Mouse (Mus musculus) testis, adult 2 months (tissue): ENCODE measurements around the gene Ndufa5.

Experiments
- CTCF ChIP-seq: fragments of 200-500 bp; IDR thresholded peaks from 2 replicates; pipeline ENCODE4 v1.5.1; 2012; ENCODE audit warnings: low read depth, mild to moderate bottlenecking, inconsistent platforms, low read length, moderate library complexity; ENCODE audit not compliant: control insufficient read depth, insufficient read depth, insufficient replicate concordance
- POLR2A ChIP-seq: fragments of 200-500 bp; IDR thresholded peaks from 2 replicates; pipeline ENCODE4 v1.6.1; 2012; ENCODE audit warnings: low read depth, mild to moderate bottlenecking, inconsistent platforms, low read length, moderate library complexity; ENCODE audit not compliant: control insufficient read depth

DNA sequence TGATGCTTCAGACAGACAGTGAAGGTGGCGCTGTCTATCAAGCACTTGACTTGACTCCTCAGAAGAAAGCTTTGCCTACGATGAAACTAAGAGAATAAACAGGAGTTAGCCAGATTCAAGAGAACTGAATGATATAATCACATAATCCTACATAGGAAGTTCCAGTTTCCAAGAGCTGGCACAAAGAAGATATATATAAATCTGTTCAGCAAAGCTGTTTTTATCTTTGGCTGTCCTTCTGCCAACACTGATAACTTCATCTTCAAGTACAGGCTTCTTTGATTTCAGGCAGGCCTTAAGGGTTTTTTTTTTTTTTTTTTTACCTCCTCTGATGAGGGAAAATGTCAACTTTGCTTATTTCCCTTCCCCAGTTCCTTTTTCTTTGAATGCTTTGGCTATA is 57.7 kb downstream of the Ndufa5 start:
- TF ChIP-seq CTCF (no peak), POLR2A (no peak)
